Mouse (Mus musculus): ENCODE results near the gene Mta3. TPM values are rescaled to one million over a fixed set of nuclear protein-coding genes. Genes with fewer than 3 reads are reported as not detected.

Gene Mta3
- polyA plus RNA-seq, 1 experiment = 25.7 TPM

GRCm38 (mm10) chr17:83837659-83838190 is 131.8 kb downstream of the Mta3 start:
- no peak overlapping the region for H3K4me3 ChIP-seq (ENCODE audit: insufficient read depth, poor library complexity, severe bottlenecking)
- peaks cover 26% of the 10 kb centered on the region for H3K27me3 ChIP-seq (ENCODE audit: control insufficient read depth, insufficient read depth, insufficient read length)
- H3K79me3 ChIP-seq (ENCODE audit: low read depth) = no peaks in the 10 kb centered on the region
- H3K79me2 ChIP-seq (ENCODE audit: control insufficient read depth, insufficient read depth) = no peaks in the 10 kb centered on the region
- TF ChIP-seq MYOG (IDR thresholded peaks at IDR 0.05; ENCODE audit: control insufficient read depth, extremely low read depth, insufficient read length) (no peak), FOSL1 (IDR thresholded peaks at IDR 0.05; ENCODE audit: insufficient read depth, low read length, poor library complexity, severe bottlenecking) (no peak), MYOD1 (IDR thresholded peaks at IDR 0.05; ENCODE audit: control insufficient read depth, insufficient read length, low read depth) (no peak), USF1 (IDR thresholded peaks at IDR 0.05; ENCODE audit: low read depth) (no peak), CEBPB (IDR thresholded peaks at IDR 0.05; ENCODE audit: low read depth) (no peak), MAX (IDR thresholded peaks at IDR 0.05) (no peak), CTCF (IDR thresholded peaks at IDR 0.05; ENCODE audit: control insufficient read depth, insufficient read depth, insufficient read length) (no peak)
- H3K36me3 ChIP-seq (ENCODE audit: control insufficient read depth, insufficient read depth) = no peaks in the 10 kb centered on the region
- H3ac ChIP-seq (ENCODE audit: control insufficient read depth, insufficient read length, low read depth) = no peak overlapping the region

GRCm38 (mm10) chr17:83839132-83839531 is 133.2 kb downstream of the Mta3 start:
- Histone ChIP-seq H3K79me2 (ENCODE audit: control insufficient read depth, insufficient read depth) (no peaks in the 10 kb centered on the region), H3K79me3 (ENCODE audit: low read depth) (no peaks in the 10 kb centered on the region), H3K27me3 (ENCODE audit: control insufficient read depth, insufficient read depth, insufficient read length) (peaks cover 26% of the 10 kb centered on the region), H3ac (ENCODE audit: control insufficient read depth, insufficient read length, low read depth) (no peak overlapping the region), H3K36me3 (ENCODE audit: control insufficient read depth, insufficient read depth) (no peaks in the 10 kb centered on the region), H3K4me3 (ENCODE audit: insufficient read depth, poor library complexity, severe bottlenecking) (no peak overlapping the region)
- TF ChIP-seq CEBPB (IDR thresholded peaks at IDR 0.05; ENCODE audit: low read depth) = no peak
- TF ChIP-seq MYOG (IDR thresholded peaks at IDR 0.05; ENCODE audit: control insufficient read depth, extremely low read depth, insufficient read length) = no peak
- TF ChIP-seq FOSL1 (IDR thresholded peaks at IDR 0.05; ENCODE audit: insufficient read depth, low read length, poor library complexity, severe bottlenecking) = no peak
- TF ChIP-seq MYOD1 (IDR thresholded peaks at IDR 0.05; ENCODE audit: control insufficient read depth, insufficient read length, low read depth) = no peak
- no peak for TF ChIP-seq MAX (IDR thresholded peaks at IDR 0.05)
- TF ChIP-seq USF1 (IDR thresholded peaks at IDR 0.05; ENCODE audit: low read depth) = no peak
- no peak for TF ChIP-seq CTCF (IDR thresholded peaks at IDR 0.05; ENCODE audit: control insufficient read depth, insufficient read depth, insufficient read length)

- TF ChIP-seq USF1 (IDR thresholded peaks at IDR 0.05; ENCODE audit: low read depth) (no peak), MAX (IDR thresholded peaks at IDR 0.05) (no peak), FOSL1 (IDR thresholded peaks at IDR 0.05; ENCODE audit: insufficient read depth, low read length, poor library complexity, severe bottlenecking) (no peak), MYOG (IDR thresholded peaks at IDR 0.05; ENCODE audit: control insufficient read depth, extremely low read depth, insufficient read length) (no peak), CTCF (IDR thresholded peaks at IDR 0.05; ENCODE audit: control insufficient read depth, insufficient read depth, insufficient read length) (no peak), MYOD1 (IDR thresholded peaks at IDR 0.05; ENCODE audit: control insufficient read depth, insufficient read length, low read depth) (no peak), CEBPB (IDR thresholded peaks at IDR 0.05; ENCODE audit: low read depth) (no peak)
- H3K27me3 ChIP-seq (ENCODE audit: control insufficient read depth, insufficient read depth, insufficient read length) = peaks cover 26% of the 10 kb centered on the region
- no peaks in the 10 kb centered on the region for H3K79me3 ChIP-seq (ENCODE audit: low read depth)
- H3K4me3 ChIP-seq (ENCODE audit: insufficient read depth, poor library complexity, severe bottlenecking) = no peak overlapping the region
- no peaks in the 10 kb centered on the region for H3K36me3 ChIP-seq (ENCODE audit: control insufficient read depth, insufficient read depth)
- H3K79me2 ChIP-seq (ENCODE audit: control insufficient read depth, insufficient read depth) = no peaks in the 10 kb centered on the region
- no peak overlapping the region for H3ac ChIP-seq (ENCODE audit: control insufficient read depth, insufficient read length, low read depth)
Observed at GRCm38 (mm10) chr17:83841011-83841410, 135.0 kb downstream of the Mta3 start.

GRCm38 (mm10) chr17:83843780-83844179 is 137.8 kb downstream of the Mta3 start:
- H3K79me3 ChIP-seq (ENCODE audit: low read depth) = no peaks in the 10 kb centered on the region
- H3K79me2 ChIP-seq (ENCODE audit: control insufficient read depth, insufficient read depth) = no peaks in the 10 kb centered on the region
- no peak overlapping the region for H3ac ChIP-seq (ENCODE audit: control insufficient read depth, insufficient read length, low read depth)
- no peaks in the 10 kb centered on the region for H3K36me3 ChIP-seq (ENCODE audit: control insufficient read depth, insufficient read depth)
- H3K27me3 ChIP-seq (ENCODE audit: control insufficient read depth, insufficient read depth, insufficient read length) = peaks cover 13% of the 10 kb centered on the region
- no peak overlapping the region for H3K4me3 ChIP-seq (ENCODE audit: insufficient read depth, poor library complexity, severe bottlenecking)
- no peak for TF ChIP-seq USF1 (IDR thresholded peaks at IDR 0.05; ENCODE audit: low read depth)
- no peak for TF ChIP-seq CEBPB (IDR thresholded peaks at IDR 0.05; ENCODE audit: low read depth)
- no peak for TF ChIP-seq CTCF (IDR thresholded peaks at IDR 0.05; ENCODE audit: control insufficient read depth, insufficient read depth, insufficient read length)

GRCm38 (mm10) chr17:83845538-83845937 is 139.6 kb downstream of the Mta3 start:
- TF ChIP-seq MYOG (IDR thresholded peaks at IDR 0.05; ENCODE audit: control insufficient read depth, extremely low read depth, insufficient read length) (no peak), FOSL1 (IDR thresholded peaks at IDR 0.05; ENCODE audit: insufficient read depth, low read length, poor library complexity, severe bottlenecking) (no peak), CEBPB (IDR thresholded peaks at IDR 0.05; ENCODE audit: low read depth) (no peak), MAX (IDR thresholded peaks at IDR 0.05) (no peak), CTCF (IDR thresholded peaks at IDR 0.05; ENCODE audit: control insufficient read depth, insufficient read depth, insufficient read length) (no peak), MYOD1 (IDR thresholded peaks at IDR 0.05; ENCODE audit: control insufficient read depth, insufficient read length, low read depth) (no peak), USF1 (IDR thresholded peaks at IDR 0.05; ENCODE audit: low read depth) (no peak)
- no peak overlapping the region for H3ac ChIP-seq (ENCODE audit: control insufficient read depth, insufficient read length, low read depth)

More at GRCm38 (mm10) chr17:83845538-83845937, 139.6 kb downstream of the Mta3 start:
- Histone ChIP-seq H3K79me2 (ENCODE audit: control insufficient read depth, insufficient read depth) (no peaks in the 10 kb centered on the region), H3K36me3 (ENCODE audit: control insufficient read depth, insufficient read depth) (no peaks in the 10 kb centered on the region), H3K4me3 (ENCODE audit: insufficient read depth, poor library complexity, severe bottlenecking) (no peak overlapping the region), H3K79me3 (ENCODE audit: low read depth) (no peaks in the 10 kb centered on the region), H3K27me3 (ENCODE audit: control insufficient read depth, insufficient read depth, insufficient read length) (peaks cover 6% of the 10 kb centered on the region)

Data from C2C12 (cell line).